ENCODE assay signal across 13 mouse cellular contexts in genomic region chrX:157329821-157330220, GRCm38 (mm10).
"Had no signal": no experiment of that assay in that cellular context is flagged by ENCODE, and none has a peak within 500 bp of the region (broad histone marks: within the 10 kb centered on the region; RNA-seq: fewer than 3 reads in every experiment).

No protein-coding gene starts in this region.

- H3K4me2 ChIP-seq: limb, embryonic 13.5 days; midbrain, embryonic 12.5 days; neural tube, embryonic 15.5 days had no signal

- H3K36me3 ChIP-seq: limb, embryonic 13.5 days; midbrain, embryonic 12.5 days; neural tube, embryonic 15.5 days had no signal

- H3K4me3 ChIP-seq: limb, embryonic 13.5 days; midbrain, embryonic 12.5 days; myocyte; neural tube, embryonic 15.5 days had no signal

- H3K9me3 ChIP-seq: limb, embryonic 13.5 days; midbrain, embryonic 12.5 days; neural tube, embryonic 15.5 days had no signal

- H3K9ac ChIP-seq: limb, embryonic 13.5 days; liver, embryonic 14.5 days; midbrain, embryonic 12.5 days; neural tube, embryonic 15.5 days had no signal

- DNase-seq: kidney, adult 8-10 months; kidney, postnatal 36 days; lung, adult 2 months; lung, postnatal 14 days; right cerebral cortex, adult 18-20 months; right cerebral cortex, postnatal 25 days; thymus, postnatal 36 days had no signal

- ATAC-seq: intestine, postnatal 0 days had no signal

- H3K27me3 ChIP-seq: limb, embryonic 13.5 days; midbrain, embryonic 12.5 days; neural tube, embryonic 15.5 days had no signal

- H3K27ac ChIP-seq: limb, embryonic 13.5 days; liver, embryonic 14.5 days; midbrain, embryonic 12.5 days; neural tube, embryonic 15.5 days had no signal

- H3K4me1 ChIP-seq: limb, embryonic 13.5 days; midbrain, embryonic 12.5 days; neural tube, embryonic 15.5 days had no signal
